Mouse (Mus musculus) C3H10T1/2 (cell line): ENCODE measurements around the gene Golga1. TPM values are rescaled to one million over a fixed set of nuclear protein-coding genes. Genes with fewer than 3 reads are reported as not detected.

Experiments
- polyA plus RNA-seq, 2 experiments: library from polyadenylated mRNA; unstranded; fragments of >200 nt; fragmentation: generic; extraction: Trizol; gene quantifications; one replicate each; pipeline ENCODE4 v1.2.1; 2012; ENCODE audit warnings: missing spikeins in 2 of 2

Gene Golga1
- 1 to 10 TPM in 1 of 2 experiments, under 1 TPM in 1; 0.30 to 6.1 TPM for polyA plus RNA-seq

GRCm38 (mm10) chr2:39065400-39065987 is at the start of gene Golga1:
Gene Golga1 (minus strand): TSS chr2:39065541.

GRCm38 (mm10) chr2:39005574-39006079 is 59.7 kb downstream of the Golga1 start, which contains the start of gene Rpl35:
Gene Rpl35 (minus strand): TSS chr2:39005624.

GRCm38 (mm10) chr2:39004880-39005435 is 60.4 kb downstream of the Golga1 start, which contains the start of gene Arpc5l:
Gene Arpc5l (plus strand): TSS chr2:39005348.

GRCm38 (mm10) chr2:38997386-38998374 is 67.7 kb downstream of the Golga1 start, which contains the start of gene Wdr38:
Gene Wdr38 (plus strand): TSS chr2:38997476.

Other genes starting within 250 kb of the Golga1 start
- gene Nr6a1, start 137.9 kb downstream of the Golga1 start, polyA plus RNA-seq: 1 to 10 TPM in 1 of 2 experiments, under 1 TPM in 1; 0.11 to 2.1 TPM
- gene Olfml2a, start 133.6 kb downstream of the Golga1 start, polyA plus RNA-seq: under 1 TPM in 1 of 2 experiments, not detected in 1; 0.14 TPM
- gene Wdr38, start 68.1 kb downstream of the Golga1 start, polyA plus RNA-seq: under 1 TPM; 0.36 to 0.40 TPM
- gene Arpc5l, start 60.2 kb downstream of the Golga1 start, polyA plus RNA-seq: 10 to 100 TPM; 26.1 to 58.7 TPM
- gene Rpl35, start 59.9 kb downstream of the Golga1 start, polyA plus RNA-seq: 1,000 to 10,000 TPM; 1,174 to 1,676 TPM
- gene Scai, start 125.2 kb upstream of the Golga1 start, polyA plus RNA-seq: 1 to 10 TPM in 1 of 2 experiments, under 1 TPM in 1; 0.09 to 1.5 TPM
- 10 to 100 TPM in 1 of 2 experiments, 1 to 10 TPM in 1; 6.8 to 12.0 TPM for gene Ppp6c, start 160.9 kb upstream of the Golga1 start, polyA plus RNA-seq